Mouse (Mus musculus): ENCODE measurements around the gene Nupl2. TPM values are rescaled to one million over a fixed set of nuclear protein-coding genes. Genes with fewer than 3 reads are reported as not detected.
A peak's percentile ranks its signal among the peaks of the same experiment; 100 is the strongest.

Gene Nupl2
- 20.6 and 21.0 TPM in 2 replicates for polyA plus RNA-seq (2014; fragmentation: Nextera tagmentation; extraction: Ambion mirVana)

- under 1% methylated on average over 52 of the region's 52 CpGs for WGBS
- peak; percentile 100 for ATAC-seq (ENCODE audit: insufficient read depth)
- Histone ChIP-seq H3K36me3 (ENCODE audit: insufficient read depth) (peaks cover 13% of the 10 kb centered on the region), H3K9me3 (ENCODE audit: low read depth, low read length) (no peaks in the 10 kb centered on the region), H3K4me2 (peak within 1 kb of the TSS; percentile 83), H3K4me3 (ENCODE audit: low read depth, low read length) (peak within 1 kb of the TSS; percentile 87), H3K27ac (ENCODE audit: low read depth) (peak within 1 kb of the TSS; percentile 60; the same call in 1 of the 2 replicates), H3K4me1 (ENCODE audit: insufficient read depth) (0 out of 2 replicates have a peak, but pooled peaks cover 3% of the 10 kb centered on the region), H3K27me3 (ENCODE audit: insufficient read depth, low read length) (no peaks in the 10 kb centered on the region), H3K9ac (peak within 1 kb of the TSS; percentile 96)
- no peak for TF ChIP-seq CTCF (IDR thresholded peaks at IDR 0.05; ENCODE audit: low read depth)
- DNase-seq, result peak; percentile 98
Measured at GRCm38 (mm10) chr5:24164789-24165445, at the start of gene Nupl2. Gene Nupl2 (plus strand): TSS chr5:24164963.

DNA sequence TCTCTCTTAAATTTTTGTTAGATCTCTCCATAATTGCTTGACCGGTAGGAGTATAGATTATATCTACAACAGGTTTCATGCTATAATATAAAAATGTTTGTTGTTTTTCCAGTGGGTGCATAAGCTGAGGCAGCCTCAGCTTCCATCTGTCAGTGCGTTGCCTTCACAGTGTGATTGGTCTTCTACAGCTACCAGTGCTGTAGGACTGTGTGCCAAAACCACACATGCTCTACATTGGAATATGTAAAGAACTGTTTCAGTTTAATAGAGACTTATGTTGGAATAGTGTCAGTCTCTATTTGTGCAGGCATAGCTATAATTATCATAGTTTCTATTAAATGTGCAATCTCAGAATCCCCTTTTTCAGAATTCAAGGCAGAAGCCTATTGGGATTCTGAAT, 42.5 kb upstream of the Nupl2 start:
- Histone ChIP-seq H3K4me1 (ENCODE audit: insufficient read depth) (no peaks in the 10 kb centered on the region), H3K36me3 (ENCODE audit: insufficient read depth) (no peaks in the 10 kb centered on the region; the same call in 1 of the 2 replicates), H3K4me2 (no peak overlapping the region), H3K27me3 (ENCODE audit: insufficient read depth, low read length) (no peaks in the 10 kb centered on the region), H3K27ac (ENCODE audit: low read depth) (no peak overlapping the region), H3K4me3 (ENCODE audit: low read depth, low read length) (no peak overlapping the region), H3K9me3 (ENCODE audit: low read depth, low read length) (no peaks in the 10 kb centered on the region), H3K9ac (no peak overlapping the region)
- no peak for TF ChIP-seq CTCF (IDR thresholded peaks at IDR 0.05; ENCODE audit: low read depth)
- ATAC-seq (ENCODE audit: insufficient read depth), result no peak
- WGBS, result 91% methylated on average over 2 of the region's 2 CpGs
- no peak for DNase-seq

DNA sequence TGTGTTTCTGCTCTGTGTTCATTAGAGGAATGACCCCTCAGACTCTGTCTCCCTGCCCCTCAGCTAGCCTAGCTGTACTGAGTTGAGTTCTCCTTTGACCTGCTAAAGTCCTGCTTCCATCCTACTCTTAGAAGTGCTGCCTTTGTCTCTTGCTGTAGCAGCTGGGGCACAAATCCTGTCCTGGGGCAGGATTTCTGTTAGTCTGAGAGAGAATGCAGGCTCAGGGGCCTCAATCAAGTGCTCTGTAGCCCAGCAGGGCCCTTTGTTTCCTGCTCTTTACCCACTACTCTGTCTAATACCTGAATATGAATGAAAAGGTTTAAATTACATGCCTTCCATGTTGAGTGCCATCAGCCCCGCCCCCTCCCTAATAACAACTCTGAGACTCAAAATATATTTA, 40.6 kb upstream of the Nupl2 start:
- Histone ChIP-seq H3K4me1 (ENCODE audit: insufficient read depth) (no peaks in the 10 kb centered on the region), H3K4me3 (ENCODE audit: low read depth, low read length) (no peak overlapping the region), H3K36me3 (ENCODE audit: insufficient read depth) (0 out of 2 replicates have a peak, but pooled peaks cover 2% of the 10 kb centered on the region), H3K27ac (ENCODE audit: low read depth) (no peak overlapping the region), H3K9me3 (ENCODE audit: low read depth, low read length) (no peaks in the 10 kb centered on the region), H3K4me2 (no peak overlapping the region), H3K9ac (no peak overlapping the region), H3K27me3 (ENCODE audit: insufficient read depth, low read length) (no peaks in the 10 kb centered on the region)
- ATAC-seq (ENCODE audit: insufficient read depth) (no peak), DNase-seq (no peak)
- WGBS, result 81% methylated on average over 1 of the region's 1 CpGs
- no peak for TF ChIP-seq CTCF (IDR thresholded peaks at IDR 0.05; ENCODE audit: low read depth)

DNA sequence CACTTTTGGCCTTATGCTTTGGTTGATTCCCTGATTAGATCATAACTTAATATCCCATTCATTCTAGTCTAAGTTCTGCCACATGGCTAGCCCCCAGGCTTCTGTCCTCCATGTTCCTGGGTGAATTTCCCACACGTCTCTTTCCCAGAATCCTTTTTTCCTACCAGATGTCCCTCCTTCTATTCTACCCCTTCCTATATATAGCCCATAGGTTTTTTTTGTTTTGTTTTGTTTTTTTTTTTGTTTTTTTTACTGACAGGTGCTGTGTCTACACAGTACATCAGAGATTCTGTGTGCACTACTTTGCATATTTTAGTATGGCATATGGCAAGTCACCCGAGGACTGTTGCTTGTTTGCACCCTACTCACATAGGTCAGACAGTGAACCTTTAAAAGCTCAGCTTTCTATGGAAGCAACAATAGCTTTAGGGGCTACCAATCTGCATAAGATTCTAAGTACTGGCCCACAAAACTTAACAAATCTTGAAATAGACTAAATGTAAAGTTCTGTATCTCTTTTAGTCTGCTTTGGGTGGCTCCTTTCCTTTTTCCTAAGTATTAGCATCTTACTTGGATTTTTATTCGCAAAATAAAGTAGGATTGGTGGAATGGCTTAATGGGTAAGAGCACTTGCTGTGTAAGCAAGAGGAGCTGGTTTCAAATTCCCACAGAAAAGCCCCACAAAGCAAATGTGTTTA, 40.0 kb upstream of the Nupl2 start:
- 78% methylated on average over 3 of the region's 3 CpGs for WGBS
- H3K4me2 ChIP-seq, result no peak overlapping the region
- H3K9me3 ChIP-seq (ENCODE audit: low read depth, low read length), result no peaks in the 10 kb centered on the region
- DNase-seq (no peak), ATAC-seq (ENCODE audit: insufficient read depth) (no peak)
- no peak for TF ChIP-seq CTCF (IDR thresholded peaks at IDR 0.05; ENCODE audit: low read depth)
- H3K27me3 ChIP-seq (ENCODE audit: insufficient read depth, low read length), result no peaks in the 10 kb centered on the region
- H3K36me3 ChIP-seq (ENCODE audit: insufficient read depth), result 0 out of 2 replicates have a peak, but pooled peaks cover 2% of the 10 kb centered on the region
- no peak overlapping the region for H3K27ac ChIP-seq (ENCODE audit: low read depth)
- H3K4me1 ChIP-seq (ENCODE audit: insufficient read depth), result no peaks in the 10 kb centered on the region
- H3K9ac ChIP-seq, result no peak overlapping the region
- no peak overlapping the region for H3K4me3 ChIP-seq (ENCODE audit: low read depth, low read length)

GRCm38 (mm10) chr5:24125910-24126636, 38.7 kb upstream of the Nupl2 start:
- Histone ChIP-seq H3K4me2 (no peak overlapping the region), H3K27me3 (ENCODE audit: insufficient read depth, low read length) (no peaks in the 10 kb centered on the region), H3K4me1 (ENCODE audit: insufficient read depth) (no peaks in the 10 kb centered on the region), H3K36me3 (ENCODE audit: insufficient read depth) (0 out of 2 replicates have a peak, but pooled peaks cover 5% of the 10 kb centered on the region), H3K4me3 (ENCODE audit: low read depth, low read length) (no peak overlapping the region), H3K9ac (no peak overlapping the region), H3K27ac (ENCODE audit: low read depth) (no peak overlapping the region), H3K9me3 (ENCODE audit: low read depth, low read length) (no peaks in the 10 kb centered on the region)
- ATAC-seq (ENCODE audit: insufficient read depth) (no peak), DNase-seq (no peak)
- TF ChIP-seq CTCF (IDR thresholded peaks at IDR 0.05; ENCODE audit: low read depth), result no peak
- 86% methylated on average over 1 of the region's 1 CpGs for WGBS

DNA sequence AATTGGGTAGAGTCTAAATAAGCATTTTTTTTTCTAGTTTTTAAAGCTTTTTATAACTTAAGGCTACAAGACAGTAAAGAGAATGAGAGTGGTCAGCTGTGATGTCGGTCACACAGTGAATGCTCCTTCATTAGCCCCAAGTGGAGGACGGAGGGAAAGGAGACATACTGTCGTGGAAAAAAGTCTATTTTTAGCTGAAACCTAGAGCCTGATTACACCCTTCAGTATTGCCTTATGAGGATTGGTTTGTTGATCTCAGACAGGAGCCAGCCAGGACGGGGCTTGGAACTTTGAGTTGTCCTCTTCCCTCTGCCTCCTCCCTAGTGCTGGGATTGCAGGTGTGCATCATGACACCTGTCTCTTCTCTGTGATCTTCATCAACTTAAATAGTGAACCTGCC, 37.8 kb upstream of the Nupl2 start:
- ATAC-seq (ENCODE audit: insufficient read depth), result no peak
- Histone ChIP-seq H3K4me1 (ENCODE audit: insufficient read depth) (no peaks in the 10 kb centered on the region), H3K9me3 (ENCODE audit: low read depth, low read length) (no peaks in the 10 kb centered on the region), H3K9ac (no peak overlapping the region), H3K27me3 (ENCODE audit: insufficient read depth, low read length) (no peaks in the 10 kb centered on the region), H3K4me2 (no peak overlapping the region), H3K36me3 (ENCODE audit: insufficient read depth) (0 out of 2 replicates have a peak, but pooled peaks cover 5% of the 10 kb centered on the region), H3K27ac (ENCODE audit: low read depth) (no peak overlapping the region), H3K4me3 (ENCODE audit: low read depth, low read length) (no peak overlapping the region)
- no peak for DNase-seq
- TF ChIP-seq CTCF (IDR thresholded peaks at IDR 0.05; ENCODE audit: low read depth), result no peak
- 76% methylated on average over 4 of the region's 4 CpGs for WGBS

DNA sequence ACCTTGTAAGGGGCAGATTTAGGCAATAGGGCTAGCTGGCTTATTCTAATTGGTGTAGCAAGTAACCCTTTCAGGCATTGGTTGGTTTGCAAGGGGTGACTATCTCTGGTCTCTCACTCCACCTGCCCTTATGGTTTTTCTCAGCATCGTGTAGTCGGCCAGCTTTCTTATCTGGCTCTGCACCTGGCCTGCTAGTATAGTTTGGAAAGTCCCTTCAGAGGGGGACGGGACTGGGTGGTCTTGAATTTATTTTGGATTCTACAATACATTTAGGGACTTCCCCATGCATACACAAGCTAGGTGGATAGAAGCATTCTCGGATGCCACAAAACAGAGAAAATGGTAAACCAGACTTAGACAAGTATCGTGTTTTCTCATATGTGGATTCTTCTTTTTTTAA, 17.8 kb upstream of the Nupl2 start:
- Histone ChIP-seq H3K27me3 (ENCODE audit: insufficient read depth, low read length) (no peaks in the 10 kb centered on the region), H3K4me1 (ENCODE audit: insufficient read depth) (no peaks in the 10 kb centered on the region), H3K36me3 (ENCODE audit: insufficient read depth) (peaks cover 60% of the 10 kb centered on the region), H3K27ac (ENCODE audit: low read depth) (no peak overlapping the region), H3K9me3 (ENCODE audit: low read depth, low read length) (no peaks in the 10 kb centered on the region), H3K4me3 (ENCODE audit: low read depth, low read length) (no peak overlapping the region), H3K4me2 (no peak overlapping the region), H3K9ac (no peak overlapping the region)
- ATAC-seq (ENCODE audit: insufficient read depth) (no peak), DNase-seq (no peak)
- WGBS, result 89% methylated on average over 5 of the region's 5 CpGs
- no peak for TF ChIP-seq CTCF (IDR thresholded peaks at IDR 0.05; ENCODE audit: low read depth)

All from lung, embryonic 14.5 days (tissue).